Mouse (Mus musculus): ENCODE data around the gene Cenpm.

GRCm38 (mm10) chr15:82224602-82225215, 19.8 kb downstream of the Cenpm start:
- TF ChIP-seq CTCF (IDR thresholded peaks at IDR 0.05; ENCODE audit: low read depth, low read length): no peak
- no peak for TF ChIP-seq GATA2 (IDR thresholded peaks at IDR 0.05; ENCODE audit: borderline replicate concordance, low read depth, low read length)
- TF ChIP-seq GATA1 (IDR thresholded peaks at IDR 0.05; ENCODE audit: borderline replicate concordance, low read length): no peak
- TF ChIP-seq TAL1 (conservative IDR thresholded peaks at IDR 0.05; ENCODE audit: low read depth, low read length): no peak

Measured in G1E (cell line).